Mouse (Mus musculus): ENCODE measurements around the gene Mgme1. TPM values are rescaled to one million over a fixed set of nuclear protein-coding genes. Genes with fewer than 3 reads are reported as not detected.

Mgme1 gene
- polyA plus RNA-seq, 1 experiment from 2014 or later: 10.5 TPM

- H3K4me3 ChIP-seq (replicated peaks; ENCODE audit: low read length): no peak overlapping the region
- H3K9me3 ChIP-seq (ENCODE audit: control insufficient read depth, low read length): no peaks in the 10 kb centered on the region
- H3K4me1 ChIP-seq (replicated peaks; ENCODE audit: control insufficient read depth, insufficient read depth, low read length): no peaks in the 10 kb centered on the region; the same call in 1 of the 2 replicates
- H3K4me2 ChIP-seq (replicated peaks): no peak overlapping the region
- H3K27me3 ChIP-seq (ENCODE audit: control insufficient read depth, insufficient read depth, low read length): no peaks in the 10 kb centered on the region
- DNase-seq (ENCODE audit: low spot score) (no peak), ATAC-seq (ENCODE audit: low FRiP score) (no peak)
- no peak overlapping the region for H3K9ac ChIP-seq
- H3K27ac ChIP-seq: no peak overlapping the region
- H3K36me3 ChIP-seq (replicated peaks; ENCODE audit: control insufficient read depth, insufficient read depth): no peaks in the 10 kb centered on the region
- WGBS: 73% methylated on average over 3 of the region's 3 CpGs
These were observed 34.7 kb upstream of the Mgme1 start for GRCm38 (mm10) chr2:144235776-144236175.

GRCm38 (mm10) chr2:144236791-144237584, 33.5 kb upstream of the Mgme1 start:
- ATAC-seq (ENCODE audit: low FRiP score) (no peak), DNase-seq (ENCODE audit: low spot score) (no peak)
- Histone ChIP-seq H3K4me1 (replicated peaks; ENCODE audit: control insufficient read depth, insufficient read depth, low read length) (no peaks in the 10 kb centered on the region; the same call in 1 of the 2 replicates), H3K4me2 (replicated peaks) (no peak overlapping the region), H3K27ac (no peak overlapping the region), H3K9me3 (ENCODE audit: control insufficient read depth, low read length) (no peaks in the 10 kb centered on the region), H3K27me3 (ENCODE audit: control insufficient read depth, insufficient read depth, low read length) (no peaks in the 10 kb centered on the region), H3K36me3 (replicated peaks; ENCODE audit: control insufficient read depth, insufficient read depth) (no peaks in the 10 kb centered on the region), H3K9ac (no peak overlapping the region), H3K4me3 (replicated peaks; ENCODE audit: low read length) (no peak overlapping the region)
- WGBS: 63% methylated on average over 9 of the region's 9 CpGs

DNA sequence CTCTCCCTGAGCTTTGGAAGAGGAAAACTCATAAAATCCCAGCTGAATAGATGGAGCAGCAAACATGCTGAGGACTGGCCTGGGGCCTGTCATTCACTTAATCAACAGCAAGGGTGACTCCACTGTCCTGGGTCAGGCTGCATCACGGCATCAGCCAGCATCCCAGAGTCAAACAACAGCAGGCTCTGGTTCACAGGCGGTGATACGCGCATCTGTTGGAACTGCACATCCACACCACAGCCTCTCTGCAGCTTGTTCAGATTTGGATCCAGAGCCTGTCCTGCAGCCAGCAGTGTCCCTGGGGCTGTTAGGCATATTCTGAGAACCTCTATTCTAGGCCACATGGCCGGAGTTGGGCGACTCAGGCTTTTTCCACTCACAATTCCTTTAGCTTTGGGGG, 32.1 kb upstream of the Mgme1 start:
- Histone ChIP-seq H3K36me3 (replicated peaks; ENCODE audit: control insufficient read depth, insufficient read depth) (no peaks in the 10 kb centered on the region), H3K9me3 (ENCODE audit: control insufficient read depth, low read length) (no peaks in the 10 kb centered on the region), H3K27ac (no peak overlapping the region), H3K9ac (no peak overlapping the region), H3K4me3 (replicated peaks; ENCODE audit: low read length) (no peak overlapping the region), H3K27me3 (ENCODE audit: control insufficient read depth, insufficient read depth, low read length) (no peaks in the 10 kb centered on the region), H3K4me2 (replicated peaks) (no peak overlapping the region), H3K4me1 (replicated peaks; ENCODE audit: control insufficient read depth, insufficient read depth, low read length) (no peaks in the 10 kb centered on the region; the same call in 1 of the 2 replicates)
- ATAC-seq (ENCODE audit: low FRiP score) (no peak), DNase-seq (ENCODE audit: low spot score) (no peak)
- 82% methylated on average over 6 of the region's 6 CpGs for WGBS

GRCm38 (mm10) chr2:144239318-144239717, 31.1 kb upstream of the Mgme1 start:
- Histone ChIP-seq H3K27me3 (ENCODE audit: control insufficient read depth, insufficient read depth, low read length) (no peaks in the 10 kb centered on the region), H3K9ac (no peak overlapping the region), H3K27ac (no peak overlapping the region), H3K9me3 (ENCODE audit: control insufficient read depth, low read length) (no peaks in the 10 kb centered on the region), H3K4me2 (replicated peaks) (no peak overlapping the region), H3K4me3 (replicated peaks; ENCODE audit: low read length) (no peak overlapping the region), H3K36me3 (replicated peaks; ENCODE audit: control insufficient read depth, insufficient read depth) (no peaks in the 10 kb centered on the region), H3K4me1 (replicated peaks; ENCODE audit: control insufficient read depth, insufficient read depth, low read length) (no peaks in the 10 kb centered on the region; the same call in 1 of the 2 replicates)
- ATAC-seq (ENCODE audit: low FRiP score) (no peak), DNase-seq (ENCODE audit: low spot score) (no peak)
- WGBS: 74% methylated on average over 2 of the region's 2 CpGs

DNA sequence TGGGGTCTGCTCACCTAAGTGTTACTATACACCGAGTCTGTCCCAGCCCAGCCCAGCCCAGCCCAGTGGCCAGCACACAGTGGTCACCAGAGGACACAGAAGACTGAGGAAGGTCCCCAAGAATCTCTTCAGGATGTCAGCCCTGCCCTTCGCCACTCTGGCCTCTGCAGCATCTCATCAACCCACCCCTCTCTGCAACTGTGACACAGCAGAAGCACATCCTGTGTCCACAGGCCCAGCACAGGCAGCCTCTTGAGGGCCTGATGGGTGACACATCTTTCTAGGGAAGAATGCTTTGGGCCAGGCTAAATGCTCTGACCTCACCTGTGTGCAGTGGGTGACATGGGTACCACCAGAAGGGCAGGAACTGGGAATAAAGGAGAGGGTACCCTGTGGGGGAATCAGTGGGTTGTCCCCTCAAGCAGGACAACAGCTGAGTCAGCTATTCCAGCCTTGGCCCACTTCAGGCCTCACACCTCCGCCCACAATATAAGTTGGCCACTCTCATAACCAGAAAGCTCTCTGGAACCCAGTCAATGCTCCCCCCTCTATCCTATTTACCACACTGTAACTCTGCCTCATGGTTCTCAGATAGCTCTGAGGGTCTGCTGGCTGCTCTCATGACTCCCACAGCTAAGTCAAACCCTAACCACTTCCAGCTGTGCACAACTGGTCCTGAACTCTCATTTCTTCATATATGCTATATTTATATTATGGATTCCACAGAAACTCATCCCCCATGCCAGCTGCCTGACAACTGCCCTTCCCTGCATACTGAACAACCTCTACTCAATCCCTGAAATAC, 30.2 kb upstream of the Mgme1 start:
- no peak overlapping the region for H3K4me2 ChIP-seq (replicated peaks)
- H3K27me3 ChIP-seq (ENCODE audit: control insufficient read depth, insufficient read depth, low read length): no peaks in the 10 kb centered on the region
- H3K36me3 ChIP-seq (replicated peaks; ENCODE audit: control insufficient read depth, insufficient read depth): no peaks in the 10 kb centered on the region
- no peak overlapping the region for H3K4me3 ChIP-seq (replicated peaks; ENCODE audit: low read length)
- no peak overlapping the region for H3K9ac ChIP-seq
- no peak for DNase-seq (ENCODE audit: low spot score)
- no peak for ATAC-seq (ENCODE audit: low FRiP score)
- WGBS: 92% methylated on average over 3 of the region's 3 CpGs
- H3K9me3 ChIP-seq (ENCODE audit: control insufficient read depth, low read length): no peaks in the 10 kb centered on the region
- no peaks in the 10 kb centered on the region; the same call in 1 of the 2 replicates for H3K4me1 ChIP-seq (replicated peaks; ENCODE audit: control insufficient read depth, insufficient read depth, low read length)
- no peak overlapping the region for H3K27ac ChIP-seq

DNA sequence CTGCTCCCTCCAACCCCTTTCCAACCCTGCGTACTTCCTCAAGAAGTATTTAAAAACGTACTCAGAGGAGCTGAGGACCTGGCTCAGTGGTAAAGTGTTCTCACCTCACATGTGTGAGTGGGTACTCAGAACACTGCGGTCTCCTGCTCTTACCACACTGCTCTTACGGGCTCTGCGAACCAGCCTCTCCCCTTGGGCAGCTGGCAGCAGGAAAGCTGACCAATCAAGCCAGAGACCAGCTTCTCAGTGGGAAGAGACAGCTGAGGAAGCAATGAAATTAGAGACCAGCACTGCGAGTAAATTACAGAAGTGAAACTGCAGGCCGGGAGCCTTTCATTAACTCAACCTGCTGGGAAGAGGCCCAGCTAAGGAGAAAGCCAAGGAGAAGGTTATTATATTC, 25.0 kb upstream of the Mgme1 start:
- DNase-seq (ENCODE audit: low spot score) (no peak), ATAC-seq (ENCODE audit: low FRiP score) (no peak)
- Histone ChIP-seq H3K9ac (no peak overlapping the region), H3K4me3 (replicated peaks; ENCODE audit: low read length) (no peak overlapping the region), H3K36me3 (replicated peaks; ENCODE audit: control insufficient read depth, insufficient read depth) (peaks cover 20% of the 10 kb centered on the region), H3K4me2 (replicated peaks) (no peak overlapping the region), H3K9me3 (ENCODE audit: control insufficient read depth, low read length) (no peaks in the 10 kb centered on the region), H3K4me1 (replicated peaks; ENCODE audit: control insufficient read depth, insufficient read depth, low read length) (no peaks in the 10 kb centered on the region), H3K27me3 (ENCODE audit: control insufficient read depth, insufficient read depth, low read length) (no peaks in the 10 kb centered on the region), H3K27ac (0 out of 2 replicates have a peak overlapping the region, but pooled peaks have one; percentile 9)
- WGBS: 72% methylated on average over 7 of the region's 7 CpGs

GRCm38 (mm10) chr2:144246270-144246669, 24.2 kb upstream of the Mgme1 start:
- H3K4me1 ChIP-seq (replicated peaks; ENCODE audit: control insufficient read depth, insufficient read depth, low read length): no peaks in the 10 kb centered on the region
- 86% methylated on average over 2 of the region's 2 CpGs for WGBS
- no peak overlapping the region for H3K4me3 ChIP-seq (replicated peaks; ENCODE audit: low read length)
- DNase-seq (ENCODE audit: low spot score) (no peak), ATAC-seq (ENCODE audit: low FRiP score) (0 out of 2 replicates have a peak, but pooled peaks have one; percentile 3)
- peaks cover 28% of the 10 kb centered on the region for H3K36me3 ChIP-seq (replicated peaks; ENCODE audit: control insufficient read depth, insufficient read depth)
- H3K27me3 ChIP-seq (ENCODE audit: control insufficient read depth, insufficient read depth, low read length): no peaks in the 10 kb centered on the region
- no peaks in the 10 kb centered on the region for H3K9me3 ChIP-seq (ENCODE audit: control insufficient read depth, low read length)
- no peak overlapping the region for H3K9ac ChIP-seq
- no peak overlapping the region for H3K27ac ChIP-seq
- H3K4me2 ChIP-seq (replicated peaks): no peak overlapping the region

GRCm38 (mm10) chr2:144247337-144247978, 23.0 kb upstream of the Mgme1 start:
- no peak overlapping the region for H3K4me2 ChIP-seq (replicated peaks)
- H3K4me3 ChIP-seq (replicated peaks; ENCODE audit: low read length): no peak overlapping the region
- no peaks in the 10 kb centered on the region for H3K4me1 ChIP-seq (replicated peaks; ENCODE audit: control insufficient read depth, insufficient read depth, low read length)
- peaks cover 39% of the 10 kb centered on the region for H3K36me3 ChIP-seq (replicated peaks; ENCODE audit: control insufficient read depth, insufficient read depth)
- ATAC-seq (ENCODE audit: low FRiP score) (no peak), DNase-seq (ENCODE audit: low spot score) (no peak)
- 51% methylated on average over 5 of the region's 5 CpGs for WGBS
- no peak overlapping the region for H3K9ac ChIP-seq
- no peaks in the 10 kb centered on the region for H3K27me3 ChIP-seq (ENCODE audit: control insufficient read depth, insufficient read depth, low read length)
- no peak overlapping the region for H3K27ac ChIP-seq
- H3K9me3 ChIP-seq (ENCODE audit: control insufficient read depth, low read length): no peaks in the 10 kb centered on the region
